Mouse (Mus musculus): ENCODE results near the gene Fam107b.

The Fam107b gene

GRCm38 (mm10) chr2:3659300-3659910 lies 89.1 kb downstream of the Fam107b start:
- WGBS: 61% methylated on average over 5 of the region's 5 CpGs

GRCm38 (mm10) chr2:3664086-3664485 lies 93.8 kb downstream of the Fam107b start:
- 66% methylated on average over 6 of the region's 6 CpGs for WGBS

GRCm38 (mm10) chr2:3668682-3669081 lies 98.4 kb downstream of the Fam107b start:
- 60% methylated on average over 3 of the region's 3 CpGs for WGBS

GRCm38 (mm10) chr2:3669646-3670045 lies 99.4 kb downstream of the Fam107b start:
- 65% methylated on average over 2 of the region's 2 CpGs for WGBS

GRCm38 (mm10) chr2:3672654-3673367 lies 102.5 kb downstream of the Fam107b start:
- 88% methylated on average over 5 of the region's 5 CpGs for WGBS

GRCm38 (mm10) chr2:3675481-3675880 lies 105.2 kb downstream of the Fam107b start:
- WGBS: 66% methylated on average over 1 of the region's 1 CpGs

GRCm38 (mm10) chr2:3682699-3683098 lies 112.4 kb downstream of the Fam107b start:
- 81% methylated on average over 4 of the region's 4 CpGs for WGBS

GRCm38 (mm10) chr2:3683343-3683742 lies 113.1 kb downstream of the Fam107b start:
- WGBS: 62% methylated on average over 5 of the region's 5 CpGs

- 49% methylated on average over 6 of the region's 6 CpGs for WGBS
These were observed 113.5 kb downstream of the Fam107b start for GRCm38 (mm10) chr2:3683751-3684229.

GRCm38 (mm10) chr2:3690221-3690620 lies 119.9 kb downstream of the Fam107b start:
- 84% methylated on average over 4 of the region's 4 CpGs for WGBS

GRCm38 (mm10) chr2:3692833-3693232 lies 122.5 kb downstream of the Fam107b start:
- WGBS: 87% methylated on average over 2 of the region's 2 CpGs

GRCm38 (mm10) chr2:3695900-3696299 lies 125.6 kb downstream of the Fam107b start:
- WGBS: 86% methylated on average over 5 of the region's 5 CpGs

GRCm38 (mm10) chr2:3700368-3700767 lies 130.1 kb downstream of the Fam107b start:
- WGBS: 28% methylated on average over 1 of the region's 1 CpGs

GRCm38 (mm10) chr2:3702640-3703190 lies 132.4 kb downstream of the Fam107b start:
- WGBS: 93% methylated on average over 7 of the region's 7 CpGs

- 78% methylated on average over 2 of the region's 2 CpGs for WGBS
These were observed 133.5 kb downstream of the Fam107b start for GRCm38 (mm10) chr2:3703806-3704205.

- WGBS: 78% methylated on average over 9 of the region's 9 CpGs
These were observed 134.2 kb downstream of the Fam107b start for GRCm38 (mm10) chr2:3704311-3705162.

- WGBS: 85% methylated on average over 3 of the region's 3 CpGs
These were observed 135.0 kb downstream of the Fam107b start for GRCm38 (mm10) chr2:3705283-3705682.

GRCm38 (mm10) chr2:3707236-3707635 lies 136.9 kb downstream of the Fam107b start:
- WGBS: 98% methylated on average over 1 of the region's 1 CpGs

- 93% methylated on average over 4 of the region's 4 CpGs for WGBS
These were observed 138.3 kb downstream of the Fam107b start for GRCm38 (mm10) chr2:3708621-3709020.

- 97% methylated on average over 2 of the region's 2 CpGs for WGBS
These were observed 139.6 kb downstream of the Fam107b start for GRCm38 (mm10) chr2:3709882-3710281.

GRCm38 (mm10) chr2:3710521-3710920 lies 140.2 kb downstream of the Fam107b start:
- WGBS: 93% methylated on average over 3 of the region's 3 CpGs
